Mouse (Mus musculus) ES-E14 (cell line): ENCODE results near the gene Uvrag.

Experiments used
- HCFC1 ChIP-seq: IDR thresholded peaks from 2 replicates; pipeline ENCODE4 v1.6.1; 2012; ENCODE audit warnings: low read length, inconsistent platforms, borderline replicate concordance; ENCODE audit not compliant: insufficient read depth
- MAFK ChIP-seq: IDR thresholded peaks from 2 replicates; pipeline ENCODE4 v1.6.1; 2014; ENCODE audit warnings: mild to moderate bottlenecking, low read depth, low read length, inconsistent platforms; ENCODE audit not compliant: insufficient read depth
- ZNF384 ChIP-seq: IDR thresholded peaks from 2 replicates; pipeline ENCODE4 v1.6.1; 2012; ENCODE audit warnings: low read depth, low read length, inconsistent platforms

DNA sequence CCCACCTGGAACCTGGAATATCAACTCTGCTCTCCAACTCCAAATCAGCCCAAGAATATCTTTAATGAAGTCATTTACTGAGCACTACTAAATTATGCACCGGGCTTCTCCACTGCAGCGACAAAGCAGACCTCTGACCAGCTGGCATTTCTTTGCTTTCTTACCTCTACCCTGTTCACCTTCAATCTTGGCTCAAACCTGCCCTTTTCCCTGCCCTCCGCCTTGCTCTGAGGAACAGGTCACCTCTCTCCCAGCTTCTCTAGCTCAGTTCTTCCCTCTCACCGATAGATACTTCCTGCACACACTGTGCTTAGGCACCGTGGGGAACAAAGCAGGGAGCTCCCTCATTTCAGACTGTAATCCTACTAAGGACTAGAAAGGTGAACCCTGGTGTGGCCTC lies 18.3 kb downstream of the Uvrag start:
- TF ChIP-seq MAFK (no peak), HCFC1 (no peak), ZNF384 (no peak)
